ENCODE assay signal across 22 mouse cellular contexts in genomic region chr12:113205251-113205942, GRCm38 (mm10). TPM values are rescaled to one million over a fixed set of nuclear protein-coding genes. Genes with fewer than 3 reads are reported as not detected.
DNase-seq lines count a peak whose midpoint lies in the region; ATAC-seq and TF ChIP-seq lines count a peak whose summit lies in the region.
"Had no signal": no experiment of that assay in that cellular context is flagged by ENCODE, and none has a peak within 500 bp of the region (broad histone marks: within the 10 kb centered on the region; RNA-seq: fewer than 3 reads in every experiment).

No protein-coding gene starts in this region.

- H3K27ac ChIP-seq in kidney, postnatal 0 days, result no peak overlapping the region
- H3K27ac ChIP-seq: embryonic facial prominence, embryonic 10.5 days; hindbrain, embryonic 12.5 days; limb, embryonic 13.5 days; liver, embryonic 15.5 days; midbrain, embryonic 12.5 days had no signal

- TF ChIP-seq CTCF in kidney, postnatal 0 days (IDR thresholded peaks at IDR 0.05; ENCODE audit: low read depth), result peak; percentile 40; the same call in 1 of the 2 replicates

- no peaks in the 10 kb centered on the region for H3K36me3 ChIP-seq in kidney, postnatal 0 days (ENCODE audit: insufficient read depth, low read length)
- H3K36me3 ChIP-seq: embryonic facial prominence, embryonic 10.5 days; hindbrain, embryonic 12.5 days; limb, embryonic 13.5 days; liver, embryonic 15.5 days; midbrain, embryonic 12.5 days had no signal

- H3K9ac ChIP-seq in kidney, postnatal 0 days (ENCODE audit: low read depth, low read length), result no peak overlapping the region
- H3K9ac ChIP-seq: hindbrain, embryonic 12.5 days; limb, embryonic 13.5 days; liver, embryonic 15.5 days; midbrain, embryonic 12.5 days had no signal

- H3K9me3 ChIP-seq in kidney, postnatal 0 days (replicated peaks; ENCODE audit: low read length), result no peaks in the 10 kb centered on the region; the same call in 1 of the 2 replicates
- H3K9me3 ChIP-seq: liver, embryonic 15.5 days; midbrain, embryonic 12.5 days had no signal

- H3K4me2 ChIP-seq in kidney, postnatal 0 days (ENCODE audit: low read length), result no peak overlapping the region
- H3K4me2 ChIP-seq: hindbrain, embryonic 12.5 days; limb, embryonic 13.5 days; liver, embryonic 15.5 days; midbrain, embryonic 12.5 days had no signal

- DNase-seq in adrenal gland, postnatal 14 days, result peak; percentile 41
- no peak for DNase-seq in adrenal gland, adult 2 months
- DNase-seq in kidney, postnatal 0 days (ENCODE audit: low spot score), result no peak
- DNase-seq in kidney, adult 11 months, result no peak
- DNase-seq in 3T3-L1 (ENCODE audit: low read depth, low spot score), result peak; percentile 13
- no peak for DNase-seq in lung, postnatal 4 days
- DNase-seq in urinary bladder, postnatal 10 days (ENCODE audit: low spot score), result no peak
- DNase-seq: cerebellum, adult 11-12 months; cerebellum, postnatal 25 days; kidney, postnatal 10 days; lung, postnatal 14 days; retina, postnatal 1 day had no signal

- no peak overlapping the region for H3K4me3 ChIP-seq in kidney, postnatal 0 days (replicated peaks; ENCODE audit: low read depth, low read length)
- H3K4me3 ChIP-seq: embryonic facial prominence, embryonic 10.5 days; hindbrain, embryonic 12.5 days; limb, embryonic 13.5 days; liver, embryonic 15.5 days; midbrain, embryonic 12.5 days had no signal

- WGBS in kidney, postnatal 0 days, result 79% methylated on average over 7 of the region's 7 CpGs

- no peaks in the 10 kb centered on the region for H3K4me1 ChIP-seq in kidney, postnatal 0 days (replicated peaks; ENCODE audit: insufficient read depth, low read length)
- H3K4me1 ChIP-seq: embryonic facial prominence, embryonic 10.5 days; hindbrain, embryonic 12.5 days; limb, embryonic 13.5 days; liver, embryonic 15.5 days; midbrain, embryonic 12.5 days had no signal

- no peak for ATAC-seq in kidney, postnatal 0 days (replicated peaks; ENCODE audit: low FRiP score, low read depth)
- peak; percentile 54; the same call in 1 of the 2 replicates for ATAC-seq in common myeloid progenitor, adult 5-6 weeks (replicated peaks; ENCODE audit: low read depth, poor library complexity, severe bottlenecking)
- ATAC-seq: forebrain, embryonic 14.5 days; intestine, embryonic 16.5 days; Patski had no signal

- no peaks in the 10 kb centered on the region for H3K27me3 ChIP-seq in kidney, postnatal 0 days (ENCODE audit: insufficient read depth, low read length)
- H3K27me3 ChIP-seq: hindbrain, embryonic 12.5 days; limb, embryonic 13.5 days; liver, embryonic 15.5 days; midbrain, embryonic 12.5 days; Patski had no signal

RNA-seq across cellular contexts. Expression of gene Tmem121, which starts 19.7 kb away (rescaled TPM):
- 3.4 and 4.7 TPM in 2 replicates for total RNA-seq in adrenal gland, postnatal 14 days (2021)
- total RNA-seq in adrenal gland, adult 2 months (2021), result 1 to 10 TPM; 2.8 to 9.7 TPM
- 11.9 and 15.9 TPM in 2 replicates for polyA plus RNA-seq in adrenal gland, adult 2 months (2012; rRNA removed)
- polyA plus RNA-seq in kidney, postnatal 0 days (2015; fragmentation: Nextera tagmentation; extraction: Ambion mirVana), result 6.4 and 6.9 TPM in 2 replicates
- total RNA-seq in common myeloid progenitor, adult 5-6 weeks (2017), result 1.2 TPM in 1 of 2 replicates, not detected in the other

RNA-seq across cellular contexts. Expression of gene Tedc1, which starts 49.2 kb away (rescaled TPM):
- 3.1 and 3.7 TPM in 2 replicates for total RNA-seq in adrenal gland, postnatal 14 days (2021)
- total RNA-seq in adrenal gland, adult 2 months (2021), result 1 to 10 TPM in 1 of 2 experiments, under 1 TPM in 1; 0.66 to 1.4 TPM
- 3.6 and 6.6 TPM in 2 replicates for polyA plus RNA-seq in adrenal gland, adult 2 months (2012; rRNA removed)
- 14.8 and 16.7 TPM in 2 replicates for polyA plus RNA-seq in kidney, postnatal 0 days (2015; fragmentation: Nextera tagmentation; extraction: Ambion mirVana)
- 19.2 and 19.6 TPM in 2 replicates for total RNA-seq in common myeloid progenitor, adult 5-6 weeks (2017)
- total RNA-seq: gastrocnemius, adult 18-20 months had no signal

RNA-seq across cellular contexts. Expression of gene Crip1, which starts 59.3 kb away (rescaled TPM):
- 79.4 and 132 TPM in 2 replicates for total RNA-seq in adrenal gland, postnatal 14 days (2021)
- total RNA-seq in adrenal gland, adult 2 months (2021), result 100 to 1,000 TPM in 1 of 2 experiments, 10 to 100 TPM in 1; 51.5 to 101 TPM
- 31.7 and 36.9 TPM in 2 replicates for polyA plus RNA-seq in adrenal gland, adult 2 months (2012; rRNA removed)
- 350 and 357 TPM in 2 replicates for polyA plus RNA-seq in kidney, postnatal 0 days (2015; fragmentation: Nextera tagmentation; extraction: Ambion mirVana)
- total RNA-seq in common myeloid progenitor, adult 5-6 weeks (2017), result 337 and 338 TPM in 2 replicates

Comparison
In these comparisons a context has a peak if more than half of its experiments do, and no peak if none do; other contexts are left out.
1. DNase-seq: peak in adrenal gland, postnatal 14 days (single experiment) and 3T3-L1 (single experiment); none in adrenal gland, adult 2 months (single experiment), kidney, postnatal 0 days (single experiment), kidney, adult 11 months (single experiment), lung, postnatal 4 days (0 of 2) and urinary bladder, postnatal 10 days (single experiment).